Mouse (Mus musculus) liver, embryonic 14.5 days (tissue): ENCODE measurements around the gene Il31ra. TPM values are rescaled to one million over a fixed set of nuclear protein-coding genes. Genes with fewer than 3 reads are reported as not detected.

Source experiments
- ATAC-seq: fragments of 200-750 bp; cut with Nextera tagmentation; 2 replicates; pipeline ENCODE4 v1.8.0; 2017; ENCODE audit warnings: moderate number of reproducible peaks, mild to moderate bottlenecking, moderate library complexity; ENCODE audit not compliant: insufficient read depth
- DNase-seq, 3 experiments: peaks; one replicate each; pipeline ENCODE4 v3.0.0-alpha.2; 2012 to 2013; ENCODE audit warnings: low read depth in 3 of 3, low spot score in 3 of 3
- H3K27ac ChIP-seq: fragments of 300-500 bp; sonication (generic); 2 replicates; pipeline ENCODE4 v1.5.1; 2014; ENCODE audit warnings: moderate library complexity, mild to moderate bottlenecking, control low read depth, inconsistent platforms
- H3K27me3 ChIP-seq: fragments of 300-500 bp; sonication (generic); 2 replicates; pipeline ENCODE4 v1.6.1; 2014; ENCODE audit warnings: mild to moderate bottlenecking, low read length, moderate library complexity; ENCODE audit not compliant: control insufficient read depth, insufficient read depth
- H3K36me3 ChIP-seq: fragments of 300-500 bp; sonication (generic); replicated peaks from 2 replicates; pipeline ENCODE4 v1.6.1; 2014; ENCODE audit warnings: low read depth; ENCODE audit not compliant: control insufficient read depth, insufficient read depth
- H3K4me1 ChIP-seq, 2 experiments: fragments of 200-500 bp in 1 of 2; fragments of 300-500 bp in 1 of 2; sonication (generic) in 1 of 2; replicated peaks; 2 replicates each; pipeline ENCODE4 v1.6.1; 2012 to 2014; ENCODE audit warnings: antibody characterized with exemption in 1 of 2, inconsistent platforms in 1 of 2, low read length in 1 of 2; ENCODE audit not compliant: control insufficient read depth in 2 of 2, insufficient read depth in 2 of 2
- H3K4me2 ChIP-seq: fragments of 300-500 bp; sonication (generic); 2 replicates; pipeline ENCODE4 v1.6.1; 2014; ENCODE audit warnings: low read depth, mild to moderate bottlenecking, control low read depth, moderate library complexity
- H3K4me3 ChIP-seq, 2 experiments: fragments of 200-500 bp in 1 of 2; fragments of 300-500 bp in 1 of 2; sonication (generic) in 1 of 2; 2 replicates each; pipeline ENCODE4 v1.5.1; 2012 to 2014; ENCODE audit warnings: low read depth in 2 of 2, low read length in 2 of 2, mild to moderate bottlenecking in 2 of 2, control low read depth in 1 of 2, inconsistent platforms in 1 of 2, moderate library complexity in 1 of 2; ENCODE audit not compliant: insufficient read depth in 1 of 2
- H3K9ac ChIP-seq: fragments of 300-500 bp; sonication (generic); replicated peaks from 2 replicates; pipeline ENCODE4 v1.6.1; 2014; ENCODE audit warnings: mild to moderate bottlenecking, control low read depth, moderate library complexity
- H3K9me3 ChIP-seq: fragments of 300-500 bp; sonication (generic); 2 replicates; pipeline ENCODE4 v1.6.1; 2016; ENCODE audit warnings: low read length, mixed read lengths; ENCODE audit not compliant: control insufficient read depth
- CTCF ChIP-seq: IDR thresholded peaks from 2 replicates; pipeline ENCODE4 v1.5.1; 2016; ENCODE audit warnings: antibody characterized with exemption, low read depth, control low read depth
- EP300 ChIP-seq: IDR thresholded peaks from 2 replicates; pipeline ENCODE4 v1.6.1; 2016; ENCODE audit warnings: antibody characterized with exemption, low read depth
- WGBS: fragments of 180-500 bp; shearing (Covaris S2); extraction: QIAGEN DNeasy Blood & Tissue Kit; methylation state at CpG from one replicate; pipeline ENCODE4 v1.1.7; 2014; ENCODE audit not compliant: insufficient replicate concordance; 5-methylcytosine and 5-hydroxymethylcytosine counted together
- polyA plus RNA-seq, 2 experiments: library from polyadenylated mRNA; depleted of rRNA in 1 of 2; stranded (reverse) in 1 of 2; unstranded in 1 of 2; fragments of >200 nt; fragmentation: Nextera tagmentation in 1 of 2; extraction: Ambion mirVana in 1 of 2; gene quantifications; 2 replicates each; pipeline versions ENCODE4 v1.2.1 to v1.2.3; 2012 to 2014

The Il31ra gene
- polyA plus RNA-seq, 2 experiments, result 0.04 TPM; not detected in 1

GRCm38 (mm10) chr13:112551641-112552548, 42.3 kb downstream of the Il31ra start:
- ATAC-seq, result no peak
- no peak overlapping the region for H3K9ac ChIP-seq
- WGBS, result 43% methylated on average over 7 of the region's 7 CpGs

GRCm38 (mm10) chr13:112541223-112541975, 52.8 kb downstream of the Il31ra start:
- Histone ChIP-seq H3K9me3 (no peaks in the 10 kb centered on the region), H3K36me3 (no peaks in the 10 kb centered on the region), H3K4me1 (peaks cover 4 to 9% of the 10 kb centered on the region in 2 experiments; a peak in 3 of 4 replicates), H3K9ac (no peak overlapping the region), H3K4me3 (no peak overlapping the region), H3K27me3 (no peaks in the 10 kb centered on the region), H3K4me2 (peak overlapping the region; percentile 22), H3K27ac (no peak overlapping the region)
- WGBS, result 41% methylated on average over 10 of the region's 10 CpGs
- peak; percentile 7 to 28 (median 14) for DNase-seq
- ATAC-seq, result peak; percentile 79
- TF ChIP-seq CTCF (no peak), EP300 (peak; percentile 71)

More at GRCm38 (mm10) chr13:112551641-112552548, 42.3 kb downstream of the Il31ra start:
- Histone ChIP-seq H3K4me3 (no peak overlapping the region), H3K36me3 (no peaks in the 10 kb centered on the region), H3K27me3 (no peaks in the 10 kb centered on the region), H3K27ac (no peak overlapping the region), H3K4me1 (no peaks in the 10 kb centered on the region), H3K4me2 (no peak overlapping the region), H3K9me3 (no peaks in the 10 kb centered on the region)
- TF ChIP-seq CTCF, result no peak
- TF ChIP-seq EP300, result no peak
- no peak for DNase-seq

- no peak overlapping the region for H3K27ac ChIP-seq
- 50% methylated on average over 3 of the region's 3 CpGs for WGBS
- H3K27me3 ChIP-seq, result no peaks in the 10 kb centered on the region
- no peak overlapping the region for H3K4me2 ChIP-seq
- peaks cover 4 to 9% of the 10 kb centered on the region in 2 experiments; a peak in 3 of 4 replicates for H3K4me1 ChIP-seq
- DNase-seq, result no peak
- no peak overlapping the region for H3K9ac ChIP-seq
- no peak for TF ChIP-seq EP300
- TF ChIP-seq CTCF, result no peak
- no peak overlapping the region for H3K4me3 ChIP-seq
- H3K36me3 ChIP-seq, result no peaks in the 10 kb centered on the region
- no peak for ATAC-seq
- H3K9me3 ChIP-seq, result no peaks in the 10 kb centered on the region
These were observed 53.5 kb downstream of the Il31ra start for GRCm38 (mm10) chr13:112540616-112541015.

- ATAC-seq (no peak), DNase-seq (no peak)
- no peaks in the 10 kb centered on the region for H3K9me3 ChIP-seq
- no peak overlapping the region for H3K4me3 ChIP-seq
- H3K9ac ChIP-seq, result no peak overlapping the region
- WGBS, result 43% methylated on average over 7 of the region's 7 CpGs
- peaks cover 4 to 9% of the 10 kb centered on the region in 2 experiments; a peak in 3 of 4 replicates for H3K4me1 ChIP-seq
- H3K27ac ChIP-seq, result no peak overlapping the region
- no peak overlapping the region for H3K4me2 ChIP-seq
- TF ChIP-seq EP300 (peak; percentile 41; the same call in 1 of the 2 replicates), CTCF (no peak)
- H3K27me3 ChIP-seq, result no peaks in the 10 kb centered on the region
- H3K36me3 ChIP-seq, result no peaks in the 10 kb centered on the region
These were observed 57.1 kb downstream of the Il31ra start for GRCm38 (mm10) chr13:112537065-112537464.

- H3K4me1 ChIP-seq, result peaks cover 4 to 9% of the 10 kb centered on the region in 2 experiments; a peak in 3 of 4 replicates
- no peaks in the 10 kb centered on the region for H3K9me3 ChIP-seq
- H3K27ac ChIP-seq, result no peak overlapping the region
- no peaks in the 10 kb centered on the region for H3K27me3 ChIP-seq
- no peak overlapping the region for H3K4me2 ChIP-seq
- H3K4me3 ChIP-seq, result no peak overlapping the region
- TF ChIP-seq CTCF, result no peak
- TF ChIP-seq EP300, result no peak
- ATAC-seq, result no peak
- no peaks in the 10 kb centered on the region for H3K36me3 ChIP-seq
- no peak overlapping the region for H3K9ac ChIP-seq
- WGBS, result 46% methylated on average over 4 of the region's 4 CpGs
- no peak for DNase-seq
These were observed 57.5 kb downstream of the Il31ra start for GRCm38 (mm10) chr13:112536611-112537010.
